Mouse (Mus musculus) v-Abl transformed pro-B cells (cell line): ENCODE data around the gene Asgr1.

Source experiments
- in situ Hi-C, 2 experiments: fragments of 400-800 bp; cut with MboI; formaldehyde crosslinking; loops; one replicate each; pipeline ENCODE4 v1.15.1; 2025; ENCODE audit not compliant: unreplicated experiment in 2 of 2

Asgr1 gene

GRCm38 (mm10) chr11:70055618-70056214, 1.8 kb downstream of the Asgr1 start:
- in situ Hi-C loops, result loop anchor here (5.0 to 25.0 kb wide), 3 partner anchors 147 to 282 kb away; no protein-coding TSS in a partner anchor

- in situ Hi-C loops, result loop anchor here (5.0 to 25.0 kb wide), 3 partner anchors 144 to 279 kb away; no protein-coding TSS in a partner anchor
Observed at GRCm38 (mm10) chr11:70057805-70058204, 3.9 kb downstream of the Asgr1 start.

- in situ Hi-C loops, result loop anchor here (5.0 to 25.0 kb wide), 4 partner anchors 52 to 277 kb away; no protein-coding TSS in a partner anchor
Observed at GRCm38 (mm10) chr11:70059930-70060329, 6.0 kb downstream of the Asgr1 start.

- in situ Hi-C loops, result loop anchor here (5.0 to 25.0 kb wide), 2 partner anchors 49 to 274 kb away; no protein-coding TSS in a partner anchor
Observed at GRCm38 (mm10) chr11:70063053-70063452, 9.2 kb downstream of the Asgr1 start.

- in situ Hi-C loops, result loop anchor here in 1 of 2 experiments (25.0 kb wide), 1 partner anchor 271 kb away; no protein-coding TSS in a partner anchor
Observed at GRCm38 (mm10) chr11:70066701-70067100, 12.8 kb downstream of the Asgr1 start.

- in situ Hi-C loops, result loop anchor here in 1 of 2 experiments (25.0 kb wide), 1 partner anchor 269 kb away; no protein-coding TSS in a partner anchor
Observed at GRCm38 (mm10) chr11:70068245-70068644, 14.4 kb downstream of the Asgr1 start.

GRCm38 (mm10) chr11:70070057-70070456, 16.2 kb downstream of the Asgr1 start:
- in situ Hi-C loops, result loop anchor here in 1 of 2 experiments (25.0 kb wide), 1 partner anchor 267 kb away; no protein-coding TSS in a partner anchor

- in situ Hi-C loops, result loop anchor here in 1 of 2 experiments (25.0 kb wide), 1 partner anchor 267 kb away; no protein-coding TSS in a partner anchor
Observed at GRCm38 (mm10) chr11:70070603-70071002, 16.7 kb downstream of the Asgr1 start.

GRCm38 (mm10) chr11:70074379-70075071, 20.6 kb downstream of the Asgr1 start:
- in situ Hi-C loops, result loop anchor here (25.0 kb wide), 3 partner anchors 263 to 887 kb away; partner anchors contain the start of gene Alox8 (in 1 of the 2)

GRCm38 (mm10) chr11:70075581-70075980, 21.7 kb downstream of the Asgr1 start:
- in situ Hi-C loops, result loop anchor here in 1 of 2 experiments (25.0 kb wide), 2 partner anchors 412 to 888 kb away; partner anchors contain the start of gene Alox8

GRCm38 (mm10) chr11:70077441-70077840, 23.6 kb downstream of the Asgr1 start:
- in situ Hi-C loops, result loop anchor here in 1 of 2 experiments (25.0 kb wide), 2 partner anchors 410 to 890 kb away; partner anchors contain the start of gene Alox8

GRCm38 (mm10) chr11:70079175-70079574, 25.3 kb downstream of the Asgr1 start:
- in situ Hi-C loops, result loop anchor here in 1 of 2 experiments (25.0 kb wide), 2 partner anchors 408 to 892 kb away; partner anchors contain the start of gene Alox8

GRCm38 (mm10) chr11:70079928-70080327, 26.0 kb downstream of the Asgr1 start:
- in situ Hi-C loops, result loop anchor here in 1 of 2 experiments (25.0 kb wide), 2 partner anchors 407 to 893 kb away; partner anchors contain the start of gene Alox8

- in situ Hi-C loops, result loop anchor here in 1 of 2 experiments (25.0 kb wide), 2 partner anchors 406 to 894 kb away; partner anchors contain the start of gene Alox8
Observed at GRCm38 (mm10) chr11:70080803-70081590, 27.1 kb downstream of the Asgr1 start.

GRCm38 (mm10) chr11:70084563-70084962, 30.7 kb downstream of the Asgr1 start:
- in situ Hi-C loops, result loop anchor here in 1 of 2 experiments (25.0 kb wide), 2 partner anchors 403 to 897 kb away; partner anchors contain the start of gene Alox8

- in situ Hi-C loops, result loop anchor here in 1 of 2 experiments (25.0 kb wide), 2 partner anchors 395 to 905 kb away; partner anchors contain the start of gene Alox8
Observed at GRCm38 (mm10) chr11:70091986-70092783, 38.3 kb downstream of the Asgr1 start, which contains the start of gene Asgr2. TSS of gene Asgr2 (plus strand) at chr11:70092644.

GRCm38 (mm10) chr11:70097396-70097795, 43.5 kb downstream of the Asgr1 start:
- in situ Hi-C loops, result loop anchor here in 1 of 2 experiments (25.0 kb wide), 2 partner anchors 390 to 910 kb away; partner anchors contain the start of gene Alox8

- in situ Hi-C loops, result loop anchor here in 1 of 2 experiments (25.0 kb wide), 2 partner anchors 388 to 912 kb away; partner anchors contain the start of gene Alox8
Observed at GRCm38 (mm10) chr11:70099102-70099501, 45.2 kb downstream of the Asgr1 start.
